Mouse (Mus musculus) stomach, postnatal 0 days (tissue): ENCODE results near the gene Znrd1as.

Experiments
- CTCF ChIP-seq: IDR thresholded peaks from 2 replicates; pipeline ENCODE4 v1.5.1; 2016; ENCODE audit warnings: antibody characterized with exemption, low read depth, mild to moderate bottlenecking, moderate library complexity
- EP300 ChIP-seq: optimal IDR thresholded peaks from 2 replicates; pipeline ENCODE3; 2016; ENCODE audit warnings: antibody characterized with exemption

DNA sequence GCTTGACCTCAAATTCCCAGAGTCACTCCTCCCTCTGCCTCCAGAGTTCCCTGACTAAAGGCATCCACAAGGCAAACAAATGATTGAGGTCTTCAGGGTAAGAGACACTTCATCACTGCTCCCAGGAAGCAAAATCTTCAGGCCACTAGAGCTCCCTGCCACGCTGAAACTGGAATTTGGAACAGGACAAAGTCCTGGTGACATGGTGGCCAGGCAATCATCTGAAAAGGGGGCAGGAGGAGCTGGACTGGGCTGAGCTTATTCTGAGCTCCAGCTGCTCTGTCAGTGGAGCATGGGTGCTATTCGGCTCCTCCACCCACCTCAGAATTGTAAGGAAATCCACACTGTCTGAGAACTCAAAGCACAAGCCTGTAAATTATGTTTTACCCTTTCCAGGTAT is 46.4 kb upstream of the Znrd1as start:
- TF ChIP-seq CTCF, result no peak
- no peak for TF ChIP-seq EP300
